Mouse (Mus musculus) thymus, postnatal 36 days (tissue): ENCODE results near the gene Sec24a.

ENCODE experiments used
- DNase-seq, 2 experiments: peaks; one replicate each; pipeline ENCODE4 v3.0.0; 2022; ENCODE audit warnings: mixed read lengths in 2 of 2

Gene Sec24a

DNA sequence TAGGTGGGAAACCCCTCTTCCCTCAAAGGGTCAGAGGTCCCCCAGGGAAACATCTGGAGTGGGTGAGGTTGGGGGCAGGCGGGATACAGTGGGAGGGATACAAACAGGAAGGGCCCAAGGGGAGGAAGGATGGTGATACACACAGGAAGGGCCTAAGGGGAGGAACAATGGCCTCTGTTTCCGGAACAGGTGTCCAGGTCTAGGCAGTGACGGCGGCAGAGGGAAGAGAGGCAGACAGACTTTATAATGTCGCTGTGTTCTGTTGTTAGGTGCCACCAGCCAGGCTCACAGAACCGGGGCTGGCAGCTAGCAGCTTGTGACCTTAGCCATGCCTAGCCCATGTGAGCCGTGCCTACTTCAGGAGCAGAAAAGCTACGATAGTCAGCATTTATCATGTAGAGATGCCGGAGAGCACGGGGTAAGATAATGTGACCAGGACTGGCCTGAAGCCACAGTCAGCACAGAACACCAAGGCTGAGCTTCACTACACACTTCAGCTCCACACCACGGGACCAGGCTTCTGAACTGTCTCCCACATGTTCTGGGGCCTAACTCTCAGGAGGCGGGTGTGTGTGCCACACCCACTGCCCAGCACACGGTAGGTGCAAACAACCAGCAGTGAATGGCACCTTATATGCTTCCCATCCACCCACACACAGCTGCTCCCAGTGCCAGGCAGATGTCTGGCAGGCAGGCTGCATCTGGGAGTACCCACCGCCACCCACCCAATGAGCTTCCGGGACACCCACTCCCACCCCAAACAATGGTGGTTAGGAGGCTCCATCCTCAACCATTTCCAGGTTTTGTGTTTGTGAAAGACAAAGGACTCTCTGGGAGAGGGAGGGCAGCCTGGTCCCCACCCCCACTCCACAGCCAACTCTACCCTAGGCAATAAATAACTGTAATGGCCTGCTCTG is 116.4 kb downstream of the Sec24a start:
- peak; percentile 24 to 59 for DNase-seq

GRCm38 (mm10) chr11:51646245-51646644 is 117.2 kb downstream of the Sec24a start:
- no peak for DNase-seq

- no peak for DNase-seq
Observed at GRCm38 (mm10) chr11:51645293-51645692, 118.1 kb downstream of the Sec24a start.

DNA sequence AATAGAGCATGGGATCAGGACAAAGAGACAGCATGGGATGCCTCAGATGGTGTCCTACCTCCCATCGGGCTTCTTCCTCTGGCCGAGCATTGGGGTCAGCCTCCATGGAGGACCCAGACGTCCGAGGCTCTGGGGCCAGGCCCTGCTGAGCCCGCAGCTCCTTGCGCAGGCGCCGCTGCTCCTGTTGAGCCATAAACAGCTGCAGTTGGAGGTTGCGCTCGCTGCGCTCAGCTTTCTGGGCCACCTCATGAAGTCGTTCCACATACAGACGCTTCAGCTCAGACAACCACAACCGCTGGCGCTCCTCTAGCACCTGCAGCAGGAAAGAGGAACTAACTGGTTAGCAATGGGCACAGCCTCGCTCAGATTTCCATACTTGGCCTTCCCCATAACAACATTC is 119.2 kb downstream of the Sec24a start:
- DNase-seq = peak; percentile 78 to 90

DNA sequence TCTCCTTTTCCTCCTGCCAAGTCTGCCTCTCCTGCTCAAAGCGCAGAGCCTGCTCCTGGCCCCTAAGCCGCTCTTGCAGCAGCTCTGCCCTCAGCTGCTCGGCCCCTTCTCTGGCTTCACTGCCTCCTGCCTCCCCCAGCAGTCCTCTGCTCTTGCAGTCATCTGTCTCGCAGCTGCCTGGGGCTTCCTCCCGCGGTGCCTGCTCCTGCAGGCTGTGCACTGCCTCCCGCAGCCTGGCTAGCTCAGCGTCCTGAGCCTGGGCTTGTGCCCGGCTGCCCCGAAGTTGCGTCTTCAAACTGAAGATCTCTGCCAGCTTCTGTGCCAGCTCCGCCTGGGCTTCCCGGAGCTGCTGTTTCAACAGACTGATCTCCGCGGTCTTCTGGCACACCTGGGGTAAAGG is 119.7 kb downstream of the Sec24a start:
- peak; percentile 77 to 82 for DNase-seq

GRCm38 (mm10) chr11:51643202-51643601 is 120.2 kb downstream of the Sec24a start:
- DNase-seq = no peak
